Mouse (Mus musculus) bone marrow, adult 2 months (tissue): ENCODE results near the gene Ntmt1.

ENCODE experiments used
- CTCF ChIP-seq: fragments of 200-500 bp; IDR thresholded peaks from 2 replicates; pipeline ENCODE4 v1.5.1; 2011; ENCODE audit warnings: low read length, control low read depth; ENCODE audit not compliant: control insufficient read depth, insufficient read depth
- POLR2A ChIP-seq: fragments of 200-500 bp; IDR thresholded peaks from 2 replicates; pipeline ENCODE4 v1.6.1; 2011; ENCODE audit warnings: low read depth, mild to moderate bottlenecking, control low read depth, low read length, borderline replicate concordance; ENCODE audit not compliant: control insufficient read depth

- TF ChIP-seq CTCF (no peak), POLR2A (no peak)
Observed at GRCm38 (mm10) chr2:30863574-30863973, 55.9 kb downstream of the Ntmt1 start.
